Mouse (Mus musculus) erythroblast, embryonic 14.5 days (primary cell): Measurements from ENCODE around the gene Dvl3.

Experiments used
- GATA1 ChIP-seq: IDR thresholded peaks from 2 replicates; pipeline ENCODE4 v1.6.1; 2012; ENCODE audit warnings: low read length, inconsistent platforms, mixed read lengths
- TAL1 ChIP-seq: IDR thresholded peaks from 3 replicates; pipeline ENCODE4 v1.6.1; 2012; ENCODE audit warnings: low read length, inconsistent platforms, mixed read lengths

GRCm38 (mm10) chr16:20537601-20538320, 21.0 kb downstream of the Dvl3 start:
- no peak for TF ChIP-seq TAL1
- no peak for TF ChIP-seq GATA1
